In the genomic region with DNA sequence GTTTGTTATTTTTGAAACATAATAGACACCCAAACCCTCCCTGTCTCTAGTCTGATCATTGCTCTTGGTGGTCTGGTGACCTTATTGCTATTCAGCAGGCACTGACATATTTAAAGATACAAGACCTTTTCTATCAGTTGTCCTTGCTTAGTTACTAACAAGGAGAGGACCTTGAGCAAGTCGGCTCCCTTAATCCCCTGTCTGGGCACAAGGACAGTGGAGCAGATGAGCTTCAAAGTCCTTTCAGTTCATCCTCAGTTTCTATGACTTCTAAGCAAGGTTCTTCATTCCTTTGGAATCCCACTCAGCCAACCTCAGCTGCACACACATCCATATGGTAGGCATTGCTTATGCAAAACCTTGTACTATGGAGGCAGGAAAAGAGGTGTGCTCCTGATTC, we compare ENCODE assay signal across 29 mouse cellular contexts.
"Had no signal": no experiment of that assay in that cellular context is flagged by ENCODE, and none has a peak within 500 bp of the region (broad histone marks: within the 10 kb centered on the region; RNA-seq: fewer than 3 reads in every experiment).

No protein-coding gene starts in this region.

- H3K36me3 ChIP-seq: heart, embryonic 15.5 days; hindbrain, embryonic 15.5 days; intestine, embryonic 15.5 days; kidney, embryonic 15.5 days had no signal

- H3K27ac ChIP-seq: heart, embryonic 13.5 days; heart, embryonic 15.5 days; hindbrain, embryonic 10.5 days; hindbrain, embryonic 12.5 days; hindbrain, embryonic 13.5 days; hindbrain, embryonic 14.5 days; hindbrain, embryonic 15.5 days; hindbrain, postnatal 0 days; intestine, embryonic 15.5 days; kidney, embryonic 15.5 days; kidney, postnatal 0 days; left cerebral cortex, adult 2 months had no signal

- H3K27me3 ChIP-seq: heart, embryonic 12.5 days; heart, embryonic 13.5 days; heart, embryonic 15.5 days; hindbrain, embryonic 12.5 days; hindbrain, embryonic 13.5 days; hindbrain, embryonic 15.5 days; intestine, embryonic 15.5 days; kidney, embryonic 15.5 days had no signal

- H3K9ac ChIP-seq: heart, embryonic 12.5 days; heart, embryonic 13.5 days; heart, embryonic 15.5 days; hindbrain, embryonic 12.5 days; hindbrain, embryonic 13.5 days; hindbrain, embryonic 14.5 days; hindbrain, embryonic 15.5 days; intestine, embryonic 15.5 days; kidney, embryonic 15.5 days had no signal

- H3K4me2 ChIP-seq: heart, embryonic 12.5 days; heart, embryonic 13.5 days; heart, embryonic 15.5 days; hindbrain, embryonic 12.5 days; hindbrain, embryonic 13.5 days; hindbrain, embryonic 14.5 days; hindbrain, embryonic 15.5 days; intestine, embryonic 15.5 days; kidney, embryonic 15.5 days had no signal

- H3K9me3 ChIP-seq: heart, embryonic 12.5 days; heart, embryonic 13.5 days; heart, embryonic 15.5 days; hindbrain, embryonic 10.5 days; hindbrain, embryonic 12.5 days; hindbrain, embryonic 13.5 days; hindbrain, embryonic 15.5 days; intestine, embryonic 15.5 days; kidney, embryonic 15.5 days had no signal

- DNase-seq: heart, postnatal 10 days; heart, postnatal 14 days; heart, postnatal 36 days; heart, postnatal 4 days; kidney, adult 11 months; kidney, adult 18-20 months; kidney, adult 2 months; kidney, adult 8-10 months; kidney, adult 9 months; kidney, postnatal 10 days; kidney, postnatal 14 days; kidney, postnatal 25 days; kidney, postnatal 36 days; kidney, postnatal 4 days; layer of hippocampus, adult 9-11 months; layer of hippocampus, postnatal 36 days had no signal

- H3K4me3 ChIP-seq: heart, embryonic 12.5 days; heart, embryonic 13.5 days; heart, embryonic 15.5 days; hindbrain, embryonic 10.5 days; hindbrain, embryonic 12.5 days; hindbrain, embryonic 13.5 days; hindbrain, embryonic 15.5 days; intestine, embryonic 15.5 days; kidney, embryonic 15.5 days; left cerebral cortex, adult 2 months had no signal

- H3K4me1 ChIP-seq: heart, embryonic 12.5 days; heart, embryonic 13.5 days; heart, embryonic 15.5 days; hindbrain, embryonic 10.5 days; hindbrain, embryonic 12.5 days; hindbrain, embryonic 15.5 days; intestine, embryonic 15.5 days; kidney, embryonic 15.5 days had no signal
